Mouse (Mus musculus): ENCODE measurements at regions not wholly inside any gene's neighbourhood (a gene's known extent, or its start where the extent isn't known, plus 50 kb on each side); places are given as distances from the start of the nearest gene placed in this dataset.
A peak's percentile ranks its signal among the peaks of the same experiment; 100 is the strongest.

DNA sequence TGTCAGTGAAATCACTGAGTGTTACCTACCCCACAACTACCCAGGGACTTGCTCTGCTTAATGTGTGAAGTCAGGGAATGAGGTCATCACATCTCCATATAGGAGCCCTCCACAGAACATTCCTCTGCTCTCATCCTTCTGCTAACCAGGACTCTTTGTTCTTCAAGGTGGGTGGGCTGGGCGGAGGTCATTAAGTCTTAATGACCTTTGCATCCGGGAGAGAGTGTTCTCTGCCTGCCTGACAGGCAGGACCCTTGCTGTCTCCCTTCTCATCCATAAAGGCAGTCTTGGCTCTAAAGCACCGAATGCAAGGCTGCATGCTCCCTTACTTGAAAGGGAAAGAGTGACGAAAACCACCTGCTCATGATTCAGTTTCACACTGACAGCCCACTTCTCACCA is 1051.4 kb downstream of the Slc22a22 start:
- no peak for DNase-seq

GRCm38 (mm10) chr15:56420681-56421080 is 1056.7 kb downstream of the Slc22a22 start:
- no peak for DNase-seq

- no peak for DNase-seq
Measured at GRCm38 (mm10) chr15:56391982-56392381, 1085.4 kb downstream of the Slc22a22 start.

DNA sequence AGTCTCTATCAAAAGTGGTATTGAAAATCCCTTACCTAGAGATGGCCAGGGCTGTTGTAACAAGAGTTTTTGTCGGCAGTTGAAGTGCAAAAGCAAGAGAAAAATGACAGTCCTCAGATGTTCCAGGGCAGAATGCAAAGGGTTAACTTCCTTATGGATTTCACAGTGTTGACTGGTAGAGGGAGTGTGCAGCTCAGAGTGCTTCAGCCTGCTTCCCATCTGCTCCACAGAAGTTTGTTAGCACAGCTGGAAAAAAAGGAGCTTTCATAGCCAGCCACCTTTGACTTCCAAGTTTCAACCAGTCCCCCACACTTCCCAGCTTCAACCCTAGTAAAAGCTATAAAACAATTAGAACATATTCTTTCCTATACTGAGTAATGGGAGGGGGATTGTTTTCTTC is 1098.9 kb downstream of the Slc22a22 start:
- DNase-seq, result no peak

- DNase-seq, result no peak
Measured at GRCm38 (mm10) chr15:56350903-56351302, 1126.5 kb downstream of the Slc22a22 start.

DNA sequence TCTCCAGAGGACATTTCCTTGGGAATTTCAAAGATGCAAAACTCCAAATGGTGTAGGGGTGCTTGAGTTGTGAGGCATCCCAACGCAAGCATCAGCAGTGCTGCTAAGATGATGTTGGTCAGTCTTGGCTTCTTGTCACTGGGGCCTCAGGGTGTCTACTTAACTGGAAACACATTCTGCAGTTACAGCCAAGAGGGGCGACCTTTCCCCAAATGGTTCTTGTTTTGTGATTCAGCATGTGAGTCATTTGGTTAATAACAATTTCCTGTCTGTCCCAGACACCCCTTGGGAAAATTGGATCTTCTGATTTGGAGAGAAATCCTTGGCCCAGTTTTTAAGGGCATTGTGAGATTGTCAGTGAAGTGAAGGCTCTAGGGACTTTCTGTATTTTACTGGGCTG is 1131.3 kb downstream of the Slc22a22 start:
- DNase-seq, result no peak

DNA sequence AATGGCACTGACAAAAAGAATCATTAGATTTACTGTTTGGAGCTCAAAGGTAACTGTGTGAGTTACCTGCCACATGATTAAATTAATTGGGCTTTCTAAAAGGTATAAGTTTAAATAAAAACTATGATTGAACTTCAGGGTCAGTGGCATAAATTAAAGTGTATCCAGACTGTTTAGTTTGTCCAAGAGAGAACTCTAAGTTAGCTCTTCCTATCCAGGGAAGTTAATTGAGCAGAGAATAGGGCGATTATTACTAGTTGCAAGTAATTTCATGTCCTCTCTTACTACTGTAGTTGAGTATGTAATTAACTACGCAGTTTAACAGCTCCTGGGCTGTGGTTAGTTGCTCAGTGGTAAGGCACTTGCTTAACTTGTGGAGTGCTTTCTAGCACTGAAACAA is 1132.5 kb downstream of the Slc22a22 start:
- no peak for DNase-seq

DNA sequence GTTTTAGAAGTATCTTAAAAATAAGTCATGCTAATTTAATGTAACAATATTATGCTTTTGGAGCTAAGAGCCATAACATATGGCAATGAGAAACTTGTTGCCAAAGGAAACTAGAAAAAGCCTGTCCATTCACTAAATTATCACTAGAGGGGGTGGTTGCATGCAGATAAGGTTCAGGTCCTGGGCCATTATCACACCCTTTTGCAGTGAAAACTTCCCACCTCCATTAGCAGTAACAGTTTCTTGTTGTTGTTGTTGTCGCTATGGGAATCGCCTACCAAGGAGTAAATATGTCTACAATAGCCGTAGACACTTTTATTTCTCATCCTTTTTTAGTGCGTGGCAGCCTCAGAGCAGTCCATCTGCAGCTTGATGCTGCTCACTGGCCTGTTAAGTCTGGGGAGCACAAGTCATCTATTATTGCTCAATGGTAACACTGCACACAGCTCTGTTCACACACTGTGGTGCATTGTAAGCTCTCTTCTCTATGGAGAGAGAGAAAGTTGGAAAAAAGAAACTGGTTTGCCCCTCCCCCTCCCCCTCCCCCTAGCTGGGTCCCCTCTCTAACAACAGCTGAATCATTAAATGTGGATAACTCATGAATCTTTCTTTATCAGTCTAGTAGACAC is 1133.0 kb downstream of the Slc22a22 start:
- DNase-seq, result no peak

DNA sequence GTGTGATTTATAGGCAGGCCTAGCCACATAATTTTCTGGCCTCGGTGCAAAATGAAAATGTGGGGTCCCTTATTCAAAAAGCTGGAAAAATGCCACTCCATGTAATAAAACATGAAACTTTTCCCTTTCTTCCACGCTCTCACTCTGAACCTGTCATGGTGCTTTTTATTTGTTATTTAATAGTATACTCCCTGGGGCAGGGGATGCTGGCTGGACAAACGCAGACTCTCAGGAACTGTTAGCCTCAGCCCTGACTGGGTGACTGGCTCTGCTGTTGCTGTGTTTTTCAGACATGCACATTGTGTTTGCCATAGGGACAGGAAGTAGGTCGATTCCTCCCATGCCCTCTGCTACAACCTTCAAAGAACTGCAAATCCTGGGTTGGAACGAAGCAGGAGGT is 1139.5 kb downstream of the Slc22a22 start:
- no peak for DNase-seq

- DNase-seq, result peak; percentile 10
Measured at GRCm38 (mm10) chr15:56336449-56336848, 1141.0 kb downstream of the Slc22a22 start.

GRCm38 (mm10) chr15:56335011-56335410 is 1142.4 kb downstream of the Slc22a22 start:
- DNase-seq, result no peak

GRCm38 (mm10) chr15:56320501-56320900 is 1156.9 kb downstream of the Slc22a22 start:
- DNase-seq, result no peak

GRCm38 (mm10) chr15:56294910-56295438 is 1182.5 kb downstream of the Slc22a22 start:
- no peak for DNase-seq

DNA sequence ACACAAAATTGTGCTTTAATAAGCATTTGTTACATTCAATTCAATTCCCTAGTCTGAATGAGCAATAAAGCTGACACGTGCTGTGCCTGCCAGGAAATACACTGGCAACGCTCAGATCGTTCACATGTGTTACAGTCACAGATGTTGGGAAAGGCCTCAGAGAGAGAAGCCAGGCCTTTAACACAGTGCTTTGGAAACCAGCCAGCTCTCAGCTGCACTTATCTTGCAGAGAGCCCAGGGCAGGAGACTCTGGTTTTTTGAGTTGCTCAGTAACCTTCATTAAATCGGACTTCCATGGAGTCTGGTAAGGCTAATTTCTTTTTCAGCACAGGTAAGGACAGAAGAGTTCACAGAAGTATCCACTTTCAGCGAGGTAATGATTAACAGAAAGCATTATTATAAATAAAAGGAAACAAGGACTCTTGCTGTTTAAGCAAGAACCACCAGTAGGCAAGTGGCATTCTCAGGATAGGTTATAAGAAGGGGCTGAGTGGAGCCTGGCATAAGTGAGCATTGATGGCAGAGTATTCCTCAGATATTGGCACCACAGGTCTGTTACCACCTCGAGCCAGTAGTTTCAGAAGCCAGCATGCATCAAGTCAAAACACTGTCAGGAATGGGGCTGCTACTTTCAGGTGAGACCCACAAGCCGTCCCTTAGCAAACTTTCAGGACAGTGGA is 1198.7 kb downstream of the Slc22a22 start:
- DNase-seq, result no peak

DNA sequence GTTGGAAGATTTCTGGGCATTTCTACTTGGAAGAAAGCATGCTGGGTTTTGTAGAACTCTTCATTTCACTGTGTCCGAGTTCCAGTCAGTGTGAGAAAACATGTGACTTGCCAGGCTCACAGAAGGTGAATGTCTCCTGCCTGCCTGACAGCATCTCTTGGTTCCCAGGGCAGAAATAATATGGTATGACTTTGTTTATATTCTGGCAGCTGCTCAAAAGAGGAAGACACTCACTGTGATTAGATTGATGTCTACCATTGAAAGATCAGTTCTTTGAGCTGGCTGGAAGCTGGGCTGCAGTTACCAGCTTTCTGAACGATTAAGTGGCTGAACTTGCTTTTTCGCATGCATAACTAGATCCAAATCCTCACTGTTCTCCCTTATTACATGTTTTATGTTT is 1199.4 kb downstream of the Slc22a22 start:
- DNase-seq, result no peak

DNA sequence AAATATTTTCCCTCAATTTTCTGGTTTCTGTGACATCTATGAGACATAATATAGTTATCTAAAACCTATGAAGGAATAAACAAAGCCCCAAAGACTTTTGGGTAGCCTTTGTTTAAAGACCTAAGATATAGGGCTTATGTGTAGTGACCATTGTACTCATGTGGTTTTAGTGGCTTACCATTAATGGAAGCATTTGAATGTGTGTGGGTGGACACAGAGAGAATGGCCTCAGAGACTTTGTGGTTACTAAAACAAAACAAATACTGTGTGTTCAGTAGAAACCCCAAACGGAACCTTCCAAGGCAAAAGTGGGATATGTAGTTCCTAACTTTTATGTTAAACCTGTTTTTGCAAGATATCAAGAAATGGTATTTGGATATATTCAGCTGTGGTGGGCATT is 1228.7 kb downstream of the Slc22a22 start:
- DNase-seq, result no peak

- DNase-seq, result no peak
Measured at GRCm38 (mm10) chr15:56244004-56244735, 1233.3 kb downstream of the Slc22a22 start.

- DNase-seq, result no peak
Measured at GRCm38 (mm10) chr15:56202552-56202951, 1274.9 kb downstream of the Slc22a22 start.

DNA sequence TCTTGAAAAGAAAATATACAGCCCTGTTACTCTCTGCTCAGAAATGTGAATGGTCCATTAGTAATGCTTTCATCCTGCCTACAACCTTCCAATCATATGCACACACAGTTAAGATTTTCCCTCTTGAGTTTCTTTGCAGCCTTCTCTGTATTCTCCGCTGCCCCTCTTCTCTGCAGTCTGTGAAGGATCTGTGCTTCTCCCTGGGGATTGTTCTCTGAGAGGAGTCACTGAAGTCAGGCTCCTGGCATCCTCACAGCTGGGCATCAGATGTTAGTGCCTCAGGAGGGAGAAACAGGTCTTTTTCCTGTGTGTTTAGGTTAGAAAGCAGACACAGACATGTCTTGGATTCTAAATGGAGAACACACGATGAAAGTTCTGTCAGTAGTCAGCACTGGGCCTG is 1278.1 kb downstream of the Slc22a22 start:
- no peak for DNase-seq

- peak; percentile 52 for DNase-seq
Measured at GRCm38 (mm10) chr15:56197425-56198201, 1279.8 kb downstream of the Slc22a22 start.

DNA sequence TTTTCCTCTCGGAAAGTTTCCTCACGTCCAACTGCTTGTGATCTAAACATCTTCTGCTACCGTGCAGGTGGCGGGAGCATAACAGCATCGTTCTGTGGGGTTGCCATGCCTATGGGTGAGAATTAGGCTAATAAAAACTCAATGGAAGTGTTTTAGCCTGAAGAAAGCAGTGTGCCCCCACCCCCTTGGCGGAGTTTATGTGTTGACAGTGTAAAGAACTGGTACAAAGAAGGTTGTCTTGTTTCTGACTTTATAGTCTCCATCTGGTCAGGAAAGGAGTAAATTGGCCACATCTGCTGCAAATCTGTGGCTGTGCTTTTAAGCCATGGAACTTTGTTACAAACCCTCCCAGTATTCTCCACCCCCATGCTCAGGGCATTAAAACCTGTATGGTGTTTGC is 1311.2 kb downstream of the Slc22a22 start:
- DNase-seq, result no peak

GRCm38 (mm10) chr15:56158726-56159125 is 1318.7 kb downstream of the Slc22a22 start:
- DNase-seq, result no peak

DNA sequence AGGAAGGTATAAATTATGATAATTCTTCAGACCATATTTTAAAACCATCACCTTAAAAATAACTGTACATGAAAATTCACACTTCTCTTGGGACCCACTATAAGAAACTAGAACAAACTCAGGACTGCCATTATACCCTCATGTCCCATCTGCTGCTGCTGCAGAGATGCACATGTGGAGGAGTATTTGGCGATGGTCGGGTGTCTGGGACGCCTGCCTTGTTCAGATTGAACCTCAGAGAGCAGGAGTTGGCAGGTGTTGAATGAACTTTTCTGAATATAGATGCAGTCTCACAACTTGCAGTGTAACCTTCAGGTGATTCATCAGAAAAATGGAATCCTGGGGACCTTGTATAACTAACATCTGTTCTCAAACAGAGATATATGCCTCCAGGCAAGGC is 1338.0 kb downstream of the Slc22a22 start:
- no peak for DNase-seq

Data from layer of hippocampus, adult 9-11 months (tissue).